16 mouse cellular contexts compared by ENCODE assay signal in the genomic region with DNA sequence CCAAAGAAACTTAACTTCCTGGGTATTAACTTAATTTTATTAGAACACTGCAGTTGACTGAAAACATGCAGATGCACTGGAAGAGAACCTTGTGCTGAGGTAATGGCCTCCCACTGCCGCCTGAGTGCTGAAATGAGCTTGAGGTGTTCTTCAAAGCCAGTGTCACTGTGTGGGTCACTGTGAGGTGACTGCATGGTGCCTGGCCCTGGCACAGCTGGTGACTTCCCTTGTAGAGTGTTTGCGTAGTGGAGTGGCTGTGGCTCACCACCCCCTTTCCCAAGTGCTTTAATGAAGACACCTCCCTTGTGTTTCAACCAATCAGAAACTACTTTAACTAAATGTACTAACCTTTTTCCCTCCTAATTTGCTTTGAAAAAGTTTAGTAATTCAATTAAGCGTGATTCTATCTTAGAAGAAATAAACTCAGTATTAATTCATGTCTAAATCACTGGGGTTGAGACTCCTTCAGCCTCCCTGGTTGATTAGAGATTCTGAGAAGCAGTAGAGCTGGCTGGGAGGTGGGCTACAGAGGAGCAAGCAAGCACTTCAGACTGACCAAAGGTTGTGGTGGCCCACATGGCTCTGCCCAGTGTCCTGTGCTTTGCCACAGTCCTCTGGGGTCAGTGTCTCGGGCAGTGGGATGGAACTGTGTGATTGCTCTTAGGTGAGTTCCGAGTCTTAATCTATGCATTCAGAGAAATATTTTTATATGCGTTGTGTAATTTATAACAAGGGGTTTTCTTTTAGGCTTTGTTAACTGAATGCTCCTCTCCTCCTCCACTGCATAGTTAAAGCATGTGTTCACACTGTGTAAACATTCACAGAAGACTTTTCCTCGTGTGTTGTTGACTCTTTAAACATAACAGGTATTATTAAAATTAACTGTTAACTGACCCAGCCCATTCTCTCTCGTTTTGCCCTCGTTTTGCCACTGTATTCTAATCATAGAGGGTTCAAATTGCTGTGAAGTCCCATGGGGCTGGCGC. TPM values are rescaled to one million over a fixed set of nuclear protein-coding genes. Genes with fewer than 3 reads are reported as not detected.
DNase-seq lines count a peak whose midpoint lies in the region; ATAC-seq and TF ChIP-seq lines count a peak whose summit lies in the region.
"Had no signal": no experiment of that assay in that cellular context is flagged by ENCODE, and none has a peak within 500 bp of the region (broad histone marks: within the 10 kb centered on the region; RNA-seq: fewer than 3 reads in every experiment).

No protein-coding gene starts in this region.

- WGBS in kidney, adult 2 months, result 60% methylated on average over 10 of the region's 10 CpGs
- 63% methylated on average over 10 of the region's 10 CpGs for WGBS in kidney, embryonic 14.5 days
- 54% methylated on average over 10 of the region's 10 CpGs for WGBS in hindbrain, postnatal 0 days
- 52% methylated on average over 10 of the region's 10 CpGs for WGBS in midbrain, embryonic 14.5 days

- no peak overlapping the region for H3K4me2 ChIP-seq in kidney, embryonic 14.5 days (replicated peaks; ENCODE audit: low read depth, low read length)
- no peak overlapping the region for H3K4me2 ChIP-seq in hindbrain, postnatal 0 days (ENCODE audit: low read depth, low read length)
- no peak overlapping the region for H3K4me2 ChIP-seq in midbrain, embryonic 14.5 days (ENCODE audit: low read length)

- no peaks in the 10 kb centered on the region for H3K27me3 ChIP-seq in kidney, adult 2 months (replicated peaks; ENCODE audit: control insufficient read depth, insufficient read depth, low read length)
- no peaks in the 10 kb centered on the region for H3K27me3 ChIP-seq in kidney, embryonic 14.5 days (ENCODE audit: control insufficient read depth, insufficient read depth, low read length)
- H3K27me3 ChIP-seq in hindbrain, postnatal 0 days (ENCODE audit: insufficient read depth, low read length), result no peaks in the 10 kb centered on the region
- H3K27me3 ChIP-seq in midbrain, embryonic 14.5 days (ENCODE audit: control insufficient read depth, insufficient read depth, low read length), result no peaks in the 10 kb centered on the region
- H3K27me3 ChIP-seq: Patski had no signal

- intact Hi-C loops in gastrocnemius, postnatal 36 days (cut with DNase I), result loop anchor here (5.0 kb wide), 1 partner anchor 201 kb away; no protein-coding TSS in a partner anchor

- DNase-seq in kidney, adult 2 months, result peak; percentile 37
- no peak for DNase-seq in hindbrain, postnatal 0 days (ENCODE audit: low spot score)
- DNase-seq in lung, adult 18-20 months, result peak; percentile 87 to 91
- no peak for DNase-seq in midbrain, embryonic 14.5 days
- no peak for DNase-seq in cerebellum, postnatal 36 days
- DNase-seq in gastrocnemius, postnatal 36 days, result no peak
- DNase-seq: spleen, adult 18-20 months had no signal

- no peak for ATAC-seq in kidney, embryonic 14.5 days (ENCODE audit: low FRiP score, low TSS enrichment)
- no peak for ATAC-seq in hindbrain, postnatal 0 days
- no peak for ATAC-seq in midbrain, embryonic 14.5 days (ENCODE audit: low FRiP score, low TSS enrichment)
- ATAC-seq: Patski had no signal

- H3K36me3 ChIP-seq in kidney, adult 2 months (ENCODE audit: control insufficient read depth, insufficient read depth, low read length), result peaks cover 7% of the 10 kb centered on the region
- H3K36me3 ChIP-seq in kidney, embryonic 14.5 days (ENCODE audit: control insufficient read depth, insufficient read depth, low read length), result peaks cover 28% of the 10 kb centered on the region
- peaks cover 23% of the 10 kb centered on the region for H3K36me3 ChIP-seq in hindbrain, postnatal 0 days (ENCODE audit: insufficient read depth, low read length)
- H3K36me3 ChIP-seq in midbrain, embryonic 14.5 days (ENCODE audit: control insufficient read depth, insufficient read depth, low read length), result peaks cover 31% of the 10 kb centered on the region

- H3K4me1 ChIP-seq in kidney, adult 2 months (ENCODE audit: control insufficient read depth, insufficient read depth, low read length), result peaks cover 6% of the 10 kb centered on the region; the same call in 1 of the 2 replicates
- H3K4me1 ChIP-seq in kidney, embryonic 14.5 days (ENCODE audit: control insufficient read depth, insufficient read depth, low read length), result peaks cover 20% of the 10 kb centered on the region
- H3K4me1 ChIP-seq in hindbrain, postnatal 0 days (ENCODE audit: insufficient read depth, low read length), result peaks cover 10% of the 10 kb centered on the region
- H3K4me1 ChIP-seq in midbrain, embryonic 14.5 days (ENCODE audit: control insufficient read depth, insufficient read depth, low read length), result peaks cover 21% of the 10 kb centered on the region

- TF ChIP-seq POLR2A in kidney, adult 2 months (IDR thresholded peaks at IDR 0.05; ENCODE audit: low read depth, low read length), result no peak

- H3K9ac ChIP-seq in kidney, embryonic 14.5 days (ENCODE audit: low read depth, low read length), result no peak overlapping the region
- 0 out of 2 replicates have a peak overlapping the region, but pooled peaks have one; percentile 5 for H3K9ac ChIP-seq in hindbrain, postnatal 0 days (replicated peaks; ENCODE audit: low read length)
- H3K9ac ChIP-seq in midbrain, embryonic 14.5 days (replicated peaks; ENCODE audit: low read length), result no peak overlapping the region

- H3K4me3 ChIP-seq in kidney, adult 2 months (ENCODE audit: insufficient read depth, low read depth, low read length), result no peak overlapping the region
- no peak overlapping the region for H3K4me3 ChIP-seq in kidney, embryonic 14.5 days (ENCODE audit: low read length)
- H3K4me3 ChIP-seq in hindbrain, postnatal 0 days (ENCODE audit: low read length), result no peak overlapping the region
- no peak overlapping the region for H3K4me3 ChIP-seq in midbrain, embryonic 14.5 days (replicated peaks; ENCODE audit: low read depth, low read length)
- H3K4me3 ChIP-seq: erythroblast, embryonic 14.5 days had no signal

- no peaks in the 10 kb centered on the region for H3K9me3 ChIP-seq in kidney, embryonic 14.5 days (ENCODE audit: control insufficient read depth, low read length)
- no peaks in the 10 kb centered on the region for H3K9me3 ChIP-seq in hindbrain, postnatal 0 days (ENCODE audit: low read length)
- H3K9me3 ChIP-seq in midbrain, embryonic 14.5 days (ENCODE audit: control insufficient read depth, low read length), result no peaks in the 10 kb centered on the region

- no peak for TF ChIP-seq CTCF in kidney, adult 2 months (conservative IDR thresholded peaks at IDR 0.05; ENCODE audit: insufficient read depth, insufficient read length, low read depth, low read length)
- no peak for TF ChIP-seq CTCF in hindbrain, postnatal 0 days (IDR thresholded peaks at IDR 0.05; ENCODE audit: low read depth)

- peak overlapping the region; percentile 33; the same call in 1 of the 2 replicates for H3K27ac ChIP-seq in kidney, adult 2 months (ENCODE audit: insufficient read depth, low read depth, low read length)
- H3K27ac ChIP-seq in kidney, embryonic 14.5 days (ENCODE audit: low read depth, low read length), result no peak overlapping the region
- H3K27ac ChIP-seq in hindbrain, postnatal 0 days, result no peak overlapping the region
- H3K27ac ChIP-seq in midbrain, embryonic 14.5 days (replicated peaks; ENCODE audit: low read depth, low read length), result 0 out of 2 replicates have a peak overlapping the region, but pooled peaks have one; percentile 6

RNA-seq across cellular contexts. Expression of gene Ankrd40, which starts 13.4 kb away (rescaled TPM):
- 124 and 139 TPM in 2 replicates for polyA plus RNA-seq in kidney, adult 2 months (2012; rRNA removed)
- polyA plus RNA-seq in kidney, embryonic 14.5 days (2014; fragmentation: Nextera tagmentation; extraction: Ambion mirVana), result 16.0 and 20.6 TPM in 2 replicates
- 48.1 and 69.1 TPM in 2 replicates for total RNA-seq in hindbrain, postnatal 0 days (2014; rRNA removed)
- polyA plus RNA-seq in hindbrain, postnatal 0 days (2015; fragmentation: Nextera tagmentation; extraction: Ambion mirVana), result 15.1 and 16.2 TPM in 2 replicates
- 11.9 and 13.1 TPM in 2 replicates for polyA plus RNA-seq in midbrain, embryonic 14.5 days (2014; fragmentation: Nextera tagmentation; extraction: Ambion mirVana)
- total RNA-seq in gastrocnemius, postnatal 36 days (2021), result 100 to 1,000 TPM; 195 to 201 TPM

RNA-seq across cellular contexts. Expression of gene Luc7l3, which starts 19.5 kb away (rescaled TPM):
- 6.6 and 8.5 TPM in 2 replicates for polyA plus RNA-seq in kidney, adult 2 months (2012; rRNA removed)
- polyA plus RNA-seq in kidney, embryonic 14.5 days (2014; fragmentation: Nextera tagmentation; extraction: Ambion mirVana), result 106 and 147 TPM in 2 replicates
- total RNA-seq in hindbrain, postnatal 0 days (2014; rRNA removed), result 36.8 and 44.3 TPM in 2 replicates
- polyA plus RNA-seq in hindbrain, postnatal 0 days (2015; fragmentation: Nextera tagmentation; extraction: Ambion mirVana), result 101 and 115 TPM in 2 replicates
- 122 and 144 TPM in 2 replicates for polyA plus RNA-seq in midbrain, embryonic 14.5 days (2014; fragmentation: Nextera tagmentation; extraction: Ambion mirVana)
- total RNA-seq in gastrocnemius, postnatal 36 days (2021), result 10 to 100 TPM; 29.6 to 36.5 TPM

RNA-seq across cellular contexts. Expression of gene Abcc3, which starts 51.6 kb away (rescaled TPM):
- 43.8 and 51.7 TPM in 2 replicates for polyA plus RNA-seq in kidney, adult 2 months (2012; rRNA removed)
- 1.1 and 3.9 TPM in 2 replicates for polyA plus RNA-seq in kidney, embryonic 14.5 days (2014; fragmentation: Nextera tagmentation; extraction: Ambion mirVana)
- total RNA-seq in hindbrain, postnatal 0 days (2014; rRNA removed), result 4.5 and 4.7 TPM in 2 replicates
- 1.0 and 1.8 TPM in 2 replicates for polyA plus RNA-seq in hindbrain, postnatal 0 days (2015; fragmentation: Nextera tagmentation; extraction: Ambion mirVana)
- 0.19 and 0.50 TPM in 2 replicates for polyA plus RNA-seq in midbrain, embryonic 14.5 days (2014; fragmentation: Nextera tagmentation; extraction: Ambion mirVana)
- total RNA-seq in gastrocnemius, postnatal 36 days (2021), result under 1 TPM; 0.47 to 0.48 TPM

RNA-seq across cellular contexts. Expression of gene Gm21885, which starts 59.6 kb away (rescaled TPM):
- polyA plus RNA-seq in kidney, adult 2 months (2012; rRNA removed), result not detected in 2 replicates
- polyA plus RNA-seq in kidney, embryonic 14.5 days (2014; fragmentation: Nextera tagmentation; extraction: Ambion mirVana), result 1.0 TPM in 1 of 2 replicates, not detected in the other
- not detected in 2 replicates for total RNA-seq in hindbrain, postnatal 0 days (2014; rRNA removed)
- 0.24 TPM in 1 of 2 replicates, not detected in the other for polyA plus RNA-seq in hindbrain, postnatal 0 days (2015; fragmentation: Nextera tagmentation; extraction: Ambion mirVana)
- 0.50 and 0.57 TPM in 2 replicates for polyA plus RNA-seq in midbrain, embryonic 14.5 days (2014; fragmentation: Nextera tagmentation; extraction: Ambion mirVana)
- total RNA-seq in gastrocnemius, postnatal 36 days (2021), result not detected
- total RNA-seq: adrenal gland, postnatal 10 days; heart, postnatal 10 days; layer of hippocampus, adult 18-20 months; left cerebral cortex, postnatal 25 days had no signal
- polyA plus RNA-seq: erythroblast, embryonic 14.5 days; gonadal fat pad, adult 2 months; Patski; thymus, postnatal 0 days had no signal

Comparison
In these comparisons a context has a peak if more than half of its experiments do, and no peak if none do; other contexts are left out.
1. H3K27ac ChIP-seq: peak in kidney, adult 2 months (single experiment) and midbrain, embryonic 14.5 days (single experiment); none in kidney, embryonic 14.5 days (single experiment) and hindbrain, postnatal 0 days (single experiment).
2. RNA of gene Luc7l3, which starts 19.5 kb away (polyA plus RNA-seq): 122 to 144 TPM in midbrain, embryonic 14.5 days, 106 to 147 TPM in kidney, embryonic 14.5 days and 101 to 115 TPM in hindbrain, postnatal 0 days; 6.6 to 8.5 TPM in kidney, adult 2 months; every median in the first group is over 10 times any median in the second.
3. DNase-seq: peak in kidney, adult 2 months (single experiment) and lung, adult 18-20 months (2 of 2); none in hindbrain, postnatal 0 days (single experiment), midbrain, embryonic 14.5 days (single experiment), cerebellum, postnatal 36 days (0 of 2) and gastrocnemius, postnatal 36 days (0 of 2).